Mouse (Mus musculus) liver, postnatal 0 days (tissue): ENCODE data around the gene Slc6a1. TPM values are rescaled to one million over a fixed set of nuclear protein-coding genes. Genes with fewer than 3 reads are reported as not detected.

Experiments used
- ATAC-seq: fragments of 200-750 bp; cut with Nextera tagmentation; 2 replicates; pipeline ENCODE4 v1.8.0; 2017; ENCODE audit warnings: mild to moderate bottlenecking, moderate library complexity
- DNase-seq: peaks from one replicate; pipeline ENCODE4 v3.0.0-alpha.2; 2016
- H3K27ac ChIP-seq: fragments of 300-500 bp; sonication (generic); 2 replicates; pipeline ENCODE4 v1.5.1; 2014; ENCODE audit warnings: antibody characterized with exemption, moderate library complexity, mild to moderate bottlenecking, low read depth
- H3K27me3 ChIP-seq: fragments of 300-500 bp; sonication (generic); 2 replicates; pipeline ENCODE4 v1.6.1; 2014; ENCODE audit warnings: low read length, control low read depth, mixed read lengths; ENCODE audit not compliant: insufficient read depth
- H3K36me3 ChIP-seq: fragments of 300-500 bp; sonication (generic); replicated peaks from 2 replicates; pipeline ENCODE4 v1.6.1; 2014; ENCODE audit warnings: mild to moderate bottlenecking, control low read depth, low read length, moderate library complexity, mixed read lengths; ENCODE audit not compliant: insufficient read depth
- H3K4me1 ChIP-seq: fragments of 300-500 bp; sonication (generic); 2 replicates; pipeline ENCODE4 v1.6.1; 2014; ENCODE audit warnings: antibody characterized with exemption, mild to moderate bottlenecking, control low read depth; ENCODE audit not compliant: insufficient read depth
- H3K4me2 ChIP-seq: fragments of 300-500 bp; sonication (generic); 2 replicates; pipeline ENCODE4 v1.6.1; 2014; ENCODE audit warnings: low read depth, mild to moderate bottlenecking, low read length, moderate library complexity, mixed read lengths
- H3K4me3 ChIP-seq: fragments of 300-500 bp; sonication (generic); 2 replicates; pipeline ENCODE4 v1.5.1; 2014; ENCODE audit warnings: low read depth, low read length
- H3K9ac ChIP-seq: fragments of 300-500 bp; sonication (generic); replicated peaks from 2 replicates; pipeline ENCODE4 v1.6.1; 2014; ENCODE audit warnings: mild to moderate bottlenecking, moderate library complexity
- H3K9me3 ChIP-seq: fragments of 300-500 bp; sonication (generic); 2 replicates; pipeline ENCODE4 v1.6.1; 2016; ENCODE audit warnings: mild to moderate bottlenecking, control low read depth, low read length, mixed read lengths
- CTCF ChIP-seq: sonication (generic); IDR thresholded peaks from 2 replicates; pipeline ENCODE4 v1.5.1; 2016; ENCODE audit warnings: antibody characterized with exemption, low read depth
- EP300 ChIP-seq: IDR thresholded peaks from 2 replicates; pipeline ENCODE4 v1.6.1; 2016; ENCODE audit warnings: antibody characterized with exemption, low read depth, mild to moderate bottlenecking
- WGBS: fragments of 180-500 bp; shearing (Covaris S2); extraction: QIAGEN DNeasy Blood & Tissue Kit; methylation state at CpG from one replicate; pipeline ENCODE4 v1.1.7; 2014; ENCODE audit not compliant: insufficient replicate concordance; 5-methylcytosine and 5-hydroxymethylcytosine counted together
- polyA plus RNA-seq: library from polyadenylated mRNA; unstranded; fragments of >200 nt; fragmentation: Nextera tagmentation; extraction: Ambion mirVana; gene quantifications from 2 replicates; pipeline ENCODE4 v1.2.1, GENCODE M21; 2015

Gene Slc6a1
- polyA plus RNA-seq, 1 experiment from 2014 or later = not detected

- Histone ChIP-seq H3K36me3 (no peaks in the 10 kb centered on the region), H3K27ac (no peak overlapping the region), H3K9me3 (no peaks in the 10 kb centered on the region), H3K4me1 (no peaks in the 10 kb centered on the region), H3K27me3 (no peaks in the 10 kb centered on the region), H3K9ac (no peak overlapping the region), H3K4me3 (no peak overlapping the region), H3K4me2 (no peak overlapping the region)
- 58% methylated on average over 10 of the region's 10 CpGs for WGBS
- ATAC-seq = no peak
- no peak for DNase-seq
- TF ChIP-seq EP300 = no peak
- TF ChIP-seq CTCF = no peak
Observed at GRCm38 (mm10) chr6:114297260-114298002, 15.0 kb downstream of the Slc6a1 start.

GRCm38 (mm10) chr6:114299699-114300098 lies 17.3 kb downstream of the Slc6a1 start:
- Histone ChIP-seq H3K4me1 (no peaks in the 10 kb centered on the region), H3K27ac (no peak overlapping the region), H3K9ac (no peak overlapping the region), H3K36me3 (no peaks in the 10 kb centered on the region), H3K4me3 (no peak overlapping the region), H3K4me2 (no peak overlapping the region), H3K27me3 (no peaks in the 10 kb centered on the region), H3K9me3 (no peaks in the 10 kb centered on the region)
- TF ChIP-seq EP300 = no peak
- no peak for TF ChIP-seq CTCF
- ATAC-seq (no peak), DNase-seq (no peak)
- WGBS = 70% methylated on average over 5 of the region's 5 CpGs

GRCm38 (mm10) chr6:114300737-114301136 lies 18.3 kb downstream of the Slc6a1 start:
- Histone ChIP-seq H3K4me1 (no peaks in the 10 kb centered on the region), H3K27me3 (no peaks in the 10 kb centered on the region), H3K9ac (no peak overlapping the region), H3K4me2 (no peak overlapping the region), H3K36me3 (no peaks in the 10 kb centered on the region), H3K9me3 (no peaks in the 10 kb centered on the region), H3K27ac (no peak overlapping the region), H3K4me3 (no peak overlapping the region)
- 75% methylated on average over 11 of the region's 11 CpGs for WGBS
- DNase-seq = no peak
- TF ChIP-seq CTCF (no peak), EP300 (no peak)
- no peak for ATAC-seq

- H3K4me1 ChIP-seq = no peaks in the 10 kb centered on the region
- H3K4me2 ChIP-seq = no peak overlapping the region
- 69% methylated on average over 6 of the region's 6 CpGs for WGBS
- H3K9ac ChIP-seq = no peak overlapping the region
- H3K27ac ChIP-seq = no peak overlapping the region
- no peak for DNase-seq
- no peak overlapping the region for H3K4me3 ChIP-seq
- TF ChIP-seq EP300 = no peak
- TF ChIP-seq CTCF = no peak
- no peak for ATAC-seq
- H3K36me3 ChIP-seq = no peaks in the 10 kb centered on the region
- no peaks in the 10 kb centered on the region for H3K27me3 ChIP-seq
- H3K9me3 ChIP-seq = no peaks in the 10 kb centered on the region
Observed at GRCm38 (mm10) chr6:114304668-114305067, 22.2 kb downstream of the Slc6a1 start.

GRCm38 (mm10) chr6:114320511-114320910 lies 38.1 kb downstream of the Slc6a1 start:
- TF ChIP-seq EP300 (no peak), CTCF (no peak)
- no peaks in the 10 kb centered on the region for H3K9me3 ChIP-seq
- 59% methylated on average over 5 of the region's 5 CpGs for WGBS
- ATAC-seq (no peak), DNase-seq (no peak)
- no peaks in the 10 kb centered on the region for H3K36me3 ChIP-seq
- H3K9ac ChIP-seq = no peak overlapping the region
- H3K27me3 ChIP-seq = no peaks in the 10 kb centered on the region
- no peak overlapping the region for H3K27ac ChIP-seq
- no peak overlapping the region for H3K4me2 ChIP-seq
- no peaks in the 10 kb centered on the region for H3K4me1 ChIP-seq
- H3K4me3 ChIP-seq = no peak overlapping the region

GRCm38 (mm10) chr6:114321146-114321545 lies 38.7 kb downstream of the Slc6a1 start:
- no peak overlapping the region for H3K4me3 ChIP-seq
- H3K27ac ChIP-seq = no peak overlapping the region
- no peak overlapping the region for H3K4me2 ChIP-seq
- ATAC-seq (no peak), DNase-seq (no peak)
- no peaks in the 10 kb centered on the region for H3K27me3 ChIP-seq
- H3K9ac ChIP-seq = no peak overlapping the region
- no peaks in the 10 kb centered on the region for H3K9me3 ChIP-seq
- 87% methylated on average over 3 of the region's 3 CpGs for WGBS
- no peaks in the 10 kb centered on the region for H3K36me3 ChIP-seq
- TF ChIP-seq CTCF = peak; percentile 48
- TF ChIP-seq EP300 = no peak
- H3K4me1 ChIP-seq = no peaks in the 10 kb centered on the region
